Mouse (Mus musculus) adrenal gland, postnatal 0 days (tissue): Measurements from ENCODE around the gene Orm1. TPM values are rescaled to one million over a fixed set of nuclear protein-coding genes. Genes with fewer than 3 reads are reported as not detected.

Experiments
- polyA plus RNA-seq: library from polyadenylated mRNA; unstranded; fragments of >200 nt; fragmentation: Nextera tagmentation; extraction: Ambion mirVana; gene quantifications from 2 replicates; pipeline ENCODE4 v1.2.1, GENCODE M21; 2015

Orm1 gene
- 1.1 and 2.3 TPM in 2 replicates for polyA plus RNA-seq

GRCm38 (mm10) chr4:63344295-63344694, at the start of gene Orm1:
TSS of gene Orm1 (plus strand) at chr4:63344560.

GRCm38 (mm10) chr4:63355877-63356665, 11.7 kb downstream of the Orm1 start, which contains the start of gene Orm3:
TSS of gene Orm3 (plus strand) at chr4:63356162.

GRCm38 (mm10) chr4:63362150-63362549, 17.8 kb downstream of the Orm1 start, which contains the start of gene Orm2:
TSS of gene Orm2 (plus strand) at chr4:63362449.

Other genes starting within 250 kb of the Orm1 start
- 43.0 and 62.1 TPM in 2 replicates for gene Ambp, start 189.8 kb upstream of the Orm1 start, polyA plus RNA-seq
- 0.90 and 2.0 TPM in 2 replicates for gene Kif12, start 172.4 kb upstream of the Orm1 start, polyA plus RNA-seq
- gene Col27a1, start 130.6 kb upstream of the Orm1 start, polyA plus RNA-seq = 3.8 and 5.2 TPM in 2 replicates
- gene Orm3, start 11.6 kb downstream of the Orm1 start, polyA plus RNA-seq = 0.17 and 0.95 TPM in 2 replicates
- gene Orm2, start 17.9 kb downstream of the Orm1 start, polyA plus RNA-seq = 0.18 TPM in 1 of 2 replicates, not detected in the other
- 2.3 and 3.5 TPM in 2 replicates for gene Akna, start 58.8 kb downstream of the Orm1 start, polyA plus RNA-seq
- gene Whrn, start 151.4 kb downstream of the Orm1 start, polyA plus RNA-seq = 2.3 and 3.9 TPM in 2 replicates
- gene Atp6v1g1, start 200.2 kb downstream of the Orm1 start, polyA plus RNA-seq = 318 and 326 TPM in 2 replicates
- 5.3 and 8.2 TPM in 2 replicates for gene Tmem268, start 214.2 kb downstream of the Orm1 start, polyA plus RNA-seq